Mouse (Mus musculus): ENCODE results near the gene Dip2b.

DNA sequence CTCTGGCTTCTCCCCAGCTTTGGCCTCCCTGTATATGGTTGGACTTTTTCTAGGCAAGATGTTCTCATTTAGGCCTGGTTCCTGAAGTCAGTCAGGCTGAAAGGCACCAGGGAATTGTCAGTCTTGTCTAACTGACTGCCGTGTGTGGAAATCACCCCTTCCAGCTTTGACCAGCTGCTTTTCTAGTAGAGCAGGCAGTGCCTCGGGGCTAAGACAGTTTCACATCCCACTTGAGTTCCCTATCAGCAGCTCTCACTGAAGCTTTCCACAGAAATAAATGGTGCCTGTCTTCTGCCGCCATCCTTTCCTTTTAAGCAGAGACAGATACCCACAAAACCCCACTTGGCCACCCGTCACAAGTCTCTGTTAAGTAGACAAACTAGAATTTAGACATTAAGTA, 112.1 kb downstream of the Dip2b start:
- TF ChIP-seq CTCF (IDR thresholded peaks at IDR 0.05) (no peak), POLR2A (IDR thresholded peaks at IDR 0.05; ENCODE audit: insufficient read depth, low read depth, low read length) (no peak)
